Mouse (Mus musculus): Measurements from ENCODE around the gene Epb41l2.

DNA sequence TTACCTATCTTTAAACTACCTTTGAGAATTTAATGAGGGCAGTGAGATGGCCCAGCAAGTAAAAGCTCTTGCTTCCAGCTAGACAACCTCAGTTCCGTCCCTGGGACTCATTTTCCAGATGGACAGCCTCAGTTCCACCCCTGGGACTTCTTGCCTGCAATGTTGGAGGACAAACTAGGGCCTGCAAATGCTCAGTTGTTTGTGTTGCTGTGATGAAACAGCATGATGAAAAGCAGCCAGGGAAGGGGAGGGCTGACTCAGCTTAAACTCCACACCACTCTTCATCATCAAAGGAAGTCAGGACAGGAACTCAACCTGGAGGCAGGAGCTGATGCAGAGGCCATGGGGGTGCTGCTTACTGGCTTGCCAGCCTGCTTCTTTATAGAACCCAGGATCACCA, 154.2 kb downstream of the Epb41l2 start:
- TF ChIP-seq CTCF (IDR thresholded peaks at IDR 0.05; ENCODE audit: control insufficient read depth, insufficient read depth, insufficient read length), result no peak
- TF ChIP-seq MYOD1 (IDR thresholded peaks at IDR 0.05; ENCODE audit: control insufficient read depth, insufficient read length, low read depth), result no peak
- no peak for TF ChIP-seq USF1 (IDR thresholded peaks at IDR 0.05; ENCODE audit: low read depth)
- no peak for TF ChIP-seq MYOG (IDR thresholded peaks at IDR 0.05; ENCODE audit: control insufficient read depth, extremely low read depth, insufficient read length)
- no peak for TF ChIP-seq CEBPB (IDR thresholded peaks at IDR 0.05; ENCODE audit: low read depth)

Data from C2C12 (cell line).